9 mouse cellular contexts compared by ENCODE assay signal in the genomic region with DNA sequence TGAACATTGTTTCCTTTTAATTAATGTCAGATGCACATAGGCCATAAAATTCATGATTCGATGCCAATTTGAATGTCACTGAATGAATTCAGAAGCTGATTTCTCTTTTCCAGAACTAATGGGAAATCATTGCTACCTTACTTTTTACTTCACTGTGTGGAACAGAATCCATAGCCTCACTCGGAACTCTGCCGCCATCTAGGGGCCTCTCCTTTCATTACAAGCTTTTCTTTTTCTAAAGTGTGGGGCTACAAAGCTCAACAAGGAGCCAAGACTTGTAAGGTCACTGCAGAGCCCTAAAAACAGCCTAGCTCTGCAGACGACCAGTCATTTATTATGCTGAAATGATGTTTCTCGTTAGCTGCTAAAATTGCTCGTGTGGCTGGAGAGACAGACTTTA. TPM values are rescaled to one million over a fixed set of nuclear protein-coding genes. Genes with fewer than 3 reads are reported as not detected.
DNase-seq lines count a peak whose midpoint lies in the region; ATAC-seq and TF ChIP-seq lines count a peak whose summit lies in the region.
"Had no signal": no experiment of that assay in that cellular context is flagged by ENCODE, and none has a peak within 500 bp of the region (broad histone marks: within the 10 kb centered on the region; RNA-seq: fewer than 3 reads in every experiment).

No protein-coding gene starts in this region.

- H3K27me3 ChIP-seq in kidney, postnatal 0 days (ENCODE audit: insufficient read depth, low read length), result no peaks in the 10 kb centered on the region
- no peaks in the 10 kb centered on the region for H3K27me3 ChIP-seq in liver, embryonic 13.5 days

- no peak overlapping the region for H3K4me2 ChIP-seq in kidney, postnatal 0 days (ENCODE audit: low read length)
- no peak overlapping the region for H3K4me2 ChIP-seq in liver, embryonic 13.5 days

- peak; percentile 85 for TF ChIP-seq CTCF in kidney, postnatal 0 days (IDR thresholded peaks at IDR 0.05; ENCODE audit: low read depth)

- DNase-seq in CD4-positive helper T cell, adult 2 months (ENCODE audit: low read depth, low spot score), result peak; percentile 51
- DNase-seq in MN1 (ENCODE audit: low spot score), result peak; percentile 74
- DNase-seq in cerebellum, adult 8-10 months, result peak; percentile 64
- DNase-seq in frontal cortex, postnatal 10 days (ENCODE audit: low spot score in 2 of 2), result peak; percentile 39 to 68
- DNase-seq in kidney, postnatal 0 days (ENCODE audit: low spot score), result peak; percentile 79
- DNase-seq in liver, embryonic 13.5 days, result peak; percentile 52
- DNase-seq in urinary bladder, postnatal 36 days (ENCODE audit: low spot score in 2 of 2), result peak; percentile 53 to 64

- peaks cover 25% of the 10 kb centered on the region for H3K36me3 ChIP-seq in kidney, postnatal 0 days (ENCODE audit: insufficient read depth, low read length)
- H3K36me3 ChIP-seq in liver, embryonic 13.5 days, result peaks cover 10% of the 10 kb centered on the region

- H3K4me1 ChIP-seq in kidney, postnatal 0 days (replicated peaks; ENCODE audit: insufficient read depth, low read length), result no peaks in the 10 kb centered on the region
- H3K4me1 ChIP-seq in liver, embryonic 13.5 days (replicated peaks), result 0 out of 2 replicates have a peak, but pooled peaks cover 2% of the 10 kb centered on the region

- no peak overlapping the region for H3K27ac ChIP-seq in kidney, postnatal 0 days
- no peak overlapping the region for H3K27ac ChIP-seq in liver, embryonic 13.5 days

- WGBS in kidney, postnatal 0 days, result 10% methylated on average over 6 of the region's 6 CpGs
- WGBS in liver, embryonic 13.5 days (ENCODE audit: insufficient replicate concordance), result 13% methylated on average over 6 of the region's 6 CpGs

- H3K4me3 ChIP-seq in kidney, postnatal 0 days (replicated peaks; ENCODE audit: low read depth, low read length), result no peak overlapping the region
- H3K4me3 ChIP-seq in liver, embryonic 13.5 days (replicated peaks), result no peak overlapping the region
- H3K4me3 ChIP-seq: myocyte had no signal

- H3K9ac ChIP-seq in kidney, postnatal 0 days (ENCODE audit: low read depth, low read length), result no peak overlapping the region
- no peak overlapping the region for H3K9ac ChIP-seq in liver, embryonic 13.5 days

- H3K9me3 ChIP-seq in kidney, postnatal 0 days (replicated peaks; ENCODE audit: low read length), result no peaks in the 10 kb centered on the region
- no peaks in the 10 kb centered on the region for H3K9me3 ChIP-seq in liver, embryonic 13.5 days (replicated peaks)

- ATAC-seq in kidney, postnatal 0 days (replicated peaks; ENCODE audit: low FRiP score, low read depth), result no peak
- ATAC-seq in liver, embryonic 13.5 days (ENCODE audit: low read depth), result no peak
- peak; percentile 76 for ATAC-seq in neutrophil, adult 5-6 weeks (ENCODE audit: extremely low read depth, insufficient number of reproducible peaks, low FRiP score, poor library complexity, severe bottlenecking)

RNA-seq across cellular contexts. Expression of gene Rps3a1, which starts 12.7 kb away (rescaled TPM):
- polyA plus RNA-seq in kidney, postnatal 0 days (2015; fragmentation: Nextera tagmentation; extraction: Ambion mirVana), result 1,526 and 1,685 TPM in 2 replicates
- 1,129 and 1,231 TPM in 2 replicates for polyA plus RNA-seq in liver, embryonic 13.5 days (2015; fragmentation: Nextera tagmentation; extraction: Ambion mirVana)
- total RNA-seq in neutrophil, adult 5-6 weeks (2017), result 2,159 and 2,297 TPM in 2 replicates
